Mouse (Mus musculus): ENCODE measurements at regions not wholly inside any gene's neighbourhood (a gene's known extent, or its start where the extent isn't known, plus 50 kb on each side); places are given as distances from the start of the nearest gene placed in this dataset.

GRCm38 (mm10) chr4:105282681-105283462 is 125.7 kb downstream of the Plpp3 start:
- no peak overlapping the region for H3K4me2 ChIP-seq
- H3K9me3 ChIP-seq, result no peaks in the 10 kb centered on the region
- WGBS, result 23% methylated on average over 6 of the region's 6 CpGs
- no peaks in the 10 kb centered on the region for H3K36me3 ChIP-seq
- H3K27me3 ChIP-seq, result no peaks in the 10 kb centered on the region
- H3K4me1 ChIP-seq (replicated peaks), result peaks cover 19% of the 10 kb centered on the region
- H3K9ac ChIP-seq (replicated peaks), result no peak overlapping the region
- no peak overlapping the region for H3K27ac ChIP-seq
- no peak for ATAC-seq (ENCODE audit: insufficient number of reproducible peaks, insufficient read depth, low FRiP score, low TSS enrichment, low read depth)
- H3K4me3 ChIP-seq (replicated peaks), result no peak overlapping the region

DNA sequence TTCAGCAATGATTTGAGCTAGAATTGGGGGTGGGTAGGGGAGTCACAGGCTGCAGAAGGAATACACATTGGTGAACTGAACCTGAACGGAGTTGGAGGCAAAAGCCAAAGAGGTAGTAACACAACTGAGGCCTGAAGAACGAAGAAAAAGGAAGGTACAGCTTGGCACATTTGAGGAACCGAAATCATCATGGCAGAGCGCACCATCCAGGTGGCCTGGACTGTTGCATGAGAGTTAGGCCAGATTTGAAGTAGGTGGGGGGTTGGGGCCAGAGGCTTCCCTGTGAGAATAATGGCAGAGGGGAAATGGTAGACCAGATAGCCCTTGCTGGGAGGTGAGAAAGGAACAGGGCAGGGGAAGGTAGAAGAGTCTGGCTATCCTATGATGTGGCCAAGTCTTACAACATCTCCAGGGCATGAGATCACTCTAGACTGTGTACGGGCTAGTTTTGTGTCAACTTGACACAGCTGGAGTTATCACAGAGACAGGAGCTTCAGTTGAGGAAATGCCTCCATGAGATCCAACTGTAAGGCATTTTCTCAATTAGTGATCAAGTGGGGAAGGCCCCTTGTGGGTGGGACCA is 128.4 kb downstream of the Plpp3 start:
- H3K4me2 ChIP-seq, result no peak overlapping the region
- no peaks in the 10 kb centered on the region for H3K27me3 ChIP-seq
- no peaks in the 10 kb centered on the region for H3K36me3 ChIP-seq
- H3K9ac ChIP-seq (replicated peaks), result no peak overlapping the region
- no peak for ATAC-seq (ENCODE audit: insufficient number of reproducible peaks, insufficient read depth, low FRiP score, low TSS enrichment, low read depth)
- H3K9me3 ChIP-seq, result no peaks in the 10 kb centered on the region
- H3K4me3 ChIP-seq (replicated peaks), result no peak overlapping the region
- H3K4me1 ChIP-seq (replicated peaks), result peaks cover 23% of the 10 kb centered on the region
- no peak overlapping the region for H3K27ac ChIP-seq
- WGBS, result 95% methylated on average over 5 of the region's 5 CpGs

DNA sequence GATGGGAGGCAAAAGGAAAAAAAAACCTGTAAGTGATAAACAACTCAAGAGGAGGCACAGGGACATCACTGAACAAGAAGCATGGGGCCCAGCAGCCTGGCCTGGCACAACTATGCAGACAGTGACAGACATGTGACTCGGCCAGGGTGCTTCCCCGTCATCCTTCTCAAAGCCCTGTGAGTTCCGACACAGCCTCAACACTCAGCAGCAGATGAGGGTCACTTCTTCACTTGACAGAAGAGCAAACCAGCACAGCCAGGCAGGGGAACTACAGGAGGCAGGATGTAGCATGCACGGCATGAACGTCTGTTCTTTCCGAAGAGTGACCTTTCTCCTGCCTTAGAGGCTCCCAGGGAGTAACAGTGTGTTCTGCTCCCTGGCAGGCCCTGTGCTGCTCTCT is 129.2 kb downstream of the Plpp3 start:
- WGBS, result 81% methylated on average over 6 of the region's 6 CpGs
- Histone ChIP-seq H3K36me3 (no peaks in the 10 kb centered on the region), H3K27me3 (no peaks in the 10 kb centered on the region), H3K27ac (no peak overlapping the region), H3K9ac (replicated peaks) (no peak overlapping the region), H3K4me2 (no peak overlapping the region), H3K4me1 (replicated peaks) (peaks cover 29% of the 10 kb centered on the region), H3K9me3 (no peaks in the 10 kb centered on the region), H3K4me3 (replicated peaks) (no peak overlapping the region)
- ATAC-seq (ENCODE audit: insufficient number of reproducible peaks, insufficient read depth, low FRiP score, low TSS enrichment, low read depth), result no peak

DNA sequence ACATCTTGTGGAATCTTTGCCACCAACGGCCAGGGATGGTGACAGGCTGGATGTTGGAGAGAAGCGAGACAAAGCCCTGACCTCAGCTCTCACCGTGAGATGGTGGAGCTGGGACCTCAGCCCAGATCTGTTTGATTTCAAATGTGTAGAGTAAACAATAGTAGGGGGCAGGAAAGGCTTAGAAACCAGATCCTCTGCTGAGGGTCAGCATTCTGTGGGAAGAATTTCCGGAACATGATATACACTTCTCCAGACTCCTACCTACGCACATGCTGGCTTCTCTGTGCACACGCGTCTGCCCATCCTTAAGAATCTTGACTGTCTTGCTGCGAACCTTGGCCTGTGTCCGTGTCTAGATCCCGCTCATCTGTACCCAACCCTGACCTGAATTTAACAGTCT is 129.7 kb downstream of the Plpp3 start:
- Histone ChIP-seq H3K27me3 (no peaks in the 10 kb centered on the region), H3K4me3 (replicated peaks) (no peak overlapping the region), H3K9me3 (no peaks in the 10 kb centered on the region), H3K36me3 (no peaks in the 10 kb centered on the region), H3K9ac (replicated peaks) (no peak overlapping the region), H3K4me1 (replicated peaks) (peaks cover 33% of the 10 kb centered on the region), H3K27ac (no peak overlapping the region), H3K4me2 (no peak overlapping the region)
- ATAC-seq (ENCODE audit: insufficient number of reproducible peaks, insufficient read depth, low FRiP score, low TSS enrichment, low read depth), result no peak
- WGBS, result 82% methylated on average over 10 of the region's 10 CpGs

GRCm38 (mm10) chr4:105287419-105287818 is 130.3 kb downstream of the Plpp3 start:
- Histone ChIP-seq H3K4me2 (no peak overlapping the region), H3K4me1 (replicated peaks) (peaks cover 29% of the 10 kb centered on the region), H3K4me3 (replicated peaks) (no peak overlapping the region), H3K9ac (replicated peaks) (no peak overlapping the region), H3K27ac (no peak overlapping the region), H3K27me3 (no peaks in the 10 kb centered on the region), H3K9me3 (no peaks in the 10 kb centered on the region), H3K36me3 (no peaks in the 10 kb centered on the region)
- 72% methylated on average over 7 of the region's 7 CpGs for WGBS
- no peak for ATAC-seq (ENCODE audit: insufficient number of reproducible peaks, insufficient read depth, low FRiP score, low TSS enrichment, low read depth)

GRCm38 (mm10) chr4:105289635-105290034 is 132.5 kb downstream of the Plpp3 start:
- Histone ChIP-seq H3K36me3 (no peaks in the 10 kb centered on the region), H3K4me1 (replicated peaks) (peaks cover 21% of the 10 kb centered on the region), H3K9ac (replicated peaks) (no peak overlapping the region), H3K4me2 (no peak overlapping the region), H3K27ac (no peak overlapping the region), H3K27me3 (no peaks in the 10 kb centered on the region), H3K9me3 (no peaks in the 10 kb centered on the region), H3K4me3 (replicated peaks) (no peak overlapping the region)
- ATAC-seq (ENCODE audit: insufficient number of reproducible peaks, insufficient read depth, low FRiP score, low TSS enrichment, low read depth), result no peak
- WGBS, result 62% methylated on average over 4 of the region's 4 CpGs

DNA sequence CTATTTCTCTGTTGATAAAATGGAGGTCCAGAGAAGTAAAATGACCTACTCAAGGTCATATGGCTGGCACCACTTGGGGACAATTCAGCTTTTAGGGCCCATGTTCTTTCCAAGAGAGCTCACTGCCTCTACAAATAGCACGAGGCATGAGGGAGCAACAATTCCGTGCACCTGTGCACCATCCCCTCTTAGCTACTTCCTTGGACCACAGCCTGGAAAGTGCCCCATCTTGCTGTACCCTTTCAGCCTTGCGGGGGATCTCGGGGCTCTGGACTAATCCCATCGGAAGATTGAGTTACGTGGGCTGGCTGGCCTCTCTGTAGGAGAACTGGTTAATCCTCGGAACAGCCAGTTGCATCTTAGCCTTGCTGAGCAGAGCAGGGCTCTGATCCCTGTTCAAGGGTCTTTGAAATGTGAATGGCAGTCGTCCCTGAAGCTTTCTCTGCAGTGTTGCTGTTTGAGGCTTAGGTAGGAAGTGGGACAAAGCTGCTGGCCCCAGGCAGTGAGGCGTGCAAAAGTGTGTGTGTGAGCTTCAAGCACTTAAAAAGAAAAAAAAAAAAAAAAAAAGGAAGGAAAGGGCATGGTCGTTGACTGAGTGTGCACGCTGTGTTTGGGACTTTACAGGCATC is 133.8 kb downstream of the Plpp3 start:
- WGBS, result 22% methylated on average over 11 of the region's 11 CpGs
- H3K4me3 ChIP-seq (replicated peaks), result no peak overlapping the region
- H3K4me2 ChIP-seq, result no peak overlapping the region
- H3K27me3 ChIP-seq, result no peaks in the 10 kb centered on the region
- no peaks in the 10 kb centered on the region for H3K9me3 ChIP-seq
- peaks cover 21% of the 10 kb centered on the region for H3K4me1 ChIP-seq (replicated peaks)
- H3K27ac ChIP-seq, result no peak overlapping the region
- ATAC-seq (ENCODE audit: insufficient number of reproducible peaks, insufficient read depth, low FRiP score, low TSS enrichment, low read depth), result no peak
- no peak overlapping the region for H3K9ac ChIP-seq (replicated peaks)
- H3K36me3 ChIP-seq, result no peaks in the 10 kb centered on the region

- 3% methylated on average over 1 of the region's 1 CpGs for WGBS
- no peak overlapping the region for H3K4me3 ChIP-seq (replicated peaks)
- 0 out of 2 replicates have a peak overlapping the region, but pooled peaks have one; percentile 60 for H3K27ac ChIP-seq
- no peaks in the 10 kb centered on the region for H3K27me3 ChIP-seq
- no peak overlapping the region for H3K4me2 ChIP-seq
- ATAC-seq (ENCODE audit: insufficient number of reproducible peaks, insufficient read depth, low FRiP score, low TSS enrichment, low read depth), result no peak
- H3K9me3 ChIP-seq, result no peaks in the 10 kb centered on the region
- H3K4me1 ChIP-seq (replicated peaks), result peaks cover 21% of the 10 kb centered on the region
- no peak overlapping the region for H3K9ac ChIP-seq (replicated peaks)
- H3K36me3 ChIP-seq, result no peaks in the 10 kb centered on the region
These were observed 134.4 kb downstream of the Plpp3 start for GRCm38 (mm10) chr4:105291503-105291902.

DNA sequence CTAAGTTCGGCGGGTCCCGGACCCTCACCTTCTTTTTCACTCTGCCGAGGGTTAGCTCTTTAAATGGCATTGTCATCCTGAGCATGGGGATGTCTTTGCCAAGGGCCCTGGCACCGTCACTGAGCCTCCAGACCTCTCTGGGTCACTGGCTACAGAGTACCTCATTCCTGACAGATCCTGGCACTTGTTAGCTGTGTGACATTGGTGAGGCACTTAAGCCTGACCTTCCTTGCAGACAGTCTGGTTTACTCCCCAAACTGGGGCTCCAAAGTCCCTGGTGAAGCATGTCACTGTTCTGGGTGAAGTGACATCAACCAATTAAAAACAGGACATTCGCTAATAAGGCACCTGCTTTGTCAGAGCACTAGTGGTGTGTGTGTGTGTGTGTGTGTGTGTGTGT is 142.2 kb downstream of the Plpp3 start:
- H3K36me3 ChIP-seq, result no peaks in the 10 kb centered on the region
- H3K4me1 ChIP-seq (replicated peaks), result peaks cover 7% of the 10 kb centered on the region
- no peaks in the 10 kb centered on the region for H3K27me3 ChIP-seq
- H3K9ac ChIP-seq (replicated peaks), result no peak overlapping the region
- WGBS, result 87% methylated on average over 6 of the region's 6 CpGs
- no peak overlapping the region for H3K27ac ChIP-seq
- no peak overlapping the region for H3K4me2 ChIP-seq
- ATAC-seq (ENCODE audit: insufficient number of reproducible peaks, insufficient read depth, low FRiP score, low TSS enrichment, low read depth), result no peak
- no peaks in the 10 kb centered on the region for H3K9me3 ChIP-seq
- H3K4me3 ChIP-seq (replicated peaks), result no peak overlapping the region

DNA sequence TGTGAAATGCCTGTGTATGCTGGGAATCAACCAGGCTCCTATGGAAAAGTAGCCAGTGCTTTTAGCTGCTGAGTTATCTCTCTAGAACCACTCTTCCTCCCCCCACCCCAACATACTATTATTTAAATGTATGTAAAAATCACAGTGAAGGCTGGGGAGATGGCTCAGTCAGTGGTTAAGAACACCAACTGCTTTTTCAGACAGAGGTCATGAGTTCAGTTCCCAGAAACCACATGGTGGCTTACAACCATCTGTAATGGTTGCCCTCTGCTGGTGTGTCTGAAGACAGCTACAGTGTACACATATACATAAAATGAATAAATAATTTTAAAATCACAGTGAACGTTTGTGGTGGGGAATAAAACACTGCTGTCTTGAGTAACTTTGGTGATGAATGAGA is 144.4 kb downstream of the Plpp3 start:
- H3K4me3 ChIP-seq (replicated peaks), result no peak overlapping the region
- H3K27me3 ChIP-seq, result no peaks in the 10 kb centered on the region
- H3K9ac ChIP-seq (replicated peaks), result no peak overlapping the region
- H3K4me2 ChIP-seq, result no peak overlapping the region
- 76% methylated on average over 1 of the region's 1 CpGs for WGBS
- H3K9me3 ChIP-seq, result peaks cover 4% of the 10 kb centered on the region; the same call in 1 of the 2 replicates
- no peak overlapping the region for H3K27ac ChIP-seq
- peaks cover 10% of the 10 kb centered on the region for H3K4me1 ChIP-seq (replicated peaks)
- no peaks in the 10 kb centered on the region for H3K36me3 ChIP-seq
- no peak for ATAC-seq (ENCODE audit: insufficient number of reproducible peaks, insufficient read depth, low FRiP score, low TSS enrichment, low read depth)

GRCm38 (mm10) chr4:105304166-105304565 is 147.0 kb downstream of the Plpp3 start:
- no peak for ATAC-seq (ENCODE audit: insufficient number of reproducible peaks, insufficient read depth, low FRiP score, low TSS enrichment, low read depth)

More at GRCm38 (mm10) chr4:105304166-105304565, 147.0 kb downstream of the Plpp3 start:
- Histone ChIP-seq H3K9me3 (peaks cover 4% of the 10 kb centered on the region; the same call in 1 of the 2 replicates), H3K4me1 (replicated peaks) (peaks cover 21% of the 10 kb centered on the region), H3K4me3 (replicated peaks) (no peak overlapping the region), H3K27ac (no peak overlapping the region), H3K9ac (replicated peaks) (no peak overlapping the region), H3K36me3 (no peaks in the 10 kb centered on the region), H3K4me2 (no peak overlapping the region), H3K27me3 (no peaks in the 10 kb centered on the region)
- 43% methylated on average over 2 of the region's 2 CpGs for WGBS
